Mouse (Mus musculus): Measurements from ENCODE around the gene Nphs2.

The Nphs2 gene

DNA sequence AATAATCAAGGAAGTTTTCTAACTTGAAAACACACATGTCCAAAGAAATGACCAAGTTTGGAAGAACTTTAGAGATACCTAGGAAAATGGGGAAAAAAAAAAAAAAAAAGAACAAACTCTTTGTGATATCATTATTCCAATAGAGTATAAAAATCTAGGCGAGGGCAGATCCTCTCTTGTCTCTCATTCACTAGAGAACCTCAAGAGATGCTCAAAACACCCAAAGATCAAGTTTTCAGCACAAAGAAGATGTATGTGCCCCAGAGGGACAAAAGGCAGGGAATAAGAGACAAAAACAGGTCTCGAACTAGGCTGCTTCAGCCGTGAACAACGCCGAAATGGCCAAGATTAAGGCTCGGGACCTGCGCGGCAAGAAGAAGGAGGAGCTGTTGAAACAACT lies 55.2 kb downstream of the Nphs2 start, which contains the start of gene Gm2000:
Gene Gm2000, plus strand, starts transcription at position 301 of the 400 bp plus-strand sequence.
- DNase-seq (ENCODE audit: low read depth) = no peak

All from induced T-regulatory cell, adult 2 months (primary cell).